Mouse (Mus musculus): Measurements from ENCODE around the gene Oog4.
"Not testable (repeated sequence)": the region's sequence is repeated elsewhere in the genome, so short reads cannot be mapped to it uniquely, and the experiment has no call there.

Oog4 gene

GRCm38 (mm10) chr4:143450224-143450623 lies at the start of gene Oog4:
Oog4 (minus strand) TSS chr4:143450324.
- DNase-seq (ENCODE audit: low spot score): no peak

- not testable (repeated sequence) for DNase-seq (ENCODE audit: low spot score)
Observed at GRCm38 (mm10) chr4:143426770-143427169, 23.4 kb downstream of the Oog4 start.

DNA sequence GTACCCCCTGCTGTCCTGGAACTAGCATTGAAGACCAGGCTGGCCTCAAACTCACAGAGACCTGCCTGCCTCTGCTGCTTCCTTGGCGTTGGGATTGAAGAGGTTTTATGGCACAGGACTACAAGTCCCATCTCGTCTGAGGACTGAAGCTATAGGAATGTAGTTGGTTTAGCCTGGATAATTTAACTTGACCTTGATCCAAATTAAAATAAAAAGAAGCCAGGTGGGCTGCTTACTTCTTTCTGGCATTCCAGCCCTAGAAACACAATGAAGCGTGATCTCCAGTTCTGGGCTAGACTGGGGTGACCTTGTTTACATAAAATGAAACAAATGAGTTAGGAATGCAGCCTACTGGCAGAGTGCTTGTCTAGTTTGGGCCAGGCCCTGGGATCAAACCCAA lies 36.0 kb downstream of the Oog4 start:
- no peak for DNase-seq (ENCODE audit: low spot score)

- no peak for DNase-seq (ENCODE audit: low spot score)
Observed at GRCm38 (mm10) chr4:143413621-143414020, 36.5 kb downstream of the Oog4 start.

- peak; percentile 82 for DNase-seq (ENCODE audit: low spot score)
Observed at GRCm38 (mm10) chr4:143412219-143413092, 37.7 kb downstream of the Oog4 start, which contains the start of gene Pramef8. Pramef8 (plus strand) TSS chr4:143412426.

DNA sequence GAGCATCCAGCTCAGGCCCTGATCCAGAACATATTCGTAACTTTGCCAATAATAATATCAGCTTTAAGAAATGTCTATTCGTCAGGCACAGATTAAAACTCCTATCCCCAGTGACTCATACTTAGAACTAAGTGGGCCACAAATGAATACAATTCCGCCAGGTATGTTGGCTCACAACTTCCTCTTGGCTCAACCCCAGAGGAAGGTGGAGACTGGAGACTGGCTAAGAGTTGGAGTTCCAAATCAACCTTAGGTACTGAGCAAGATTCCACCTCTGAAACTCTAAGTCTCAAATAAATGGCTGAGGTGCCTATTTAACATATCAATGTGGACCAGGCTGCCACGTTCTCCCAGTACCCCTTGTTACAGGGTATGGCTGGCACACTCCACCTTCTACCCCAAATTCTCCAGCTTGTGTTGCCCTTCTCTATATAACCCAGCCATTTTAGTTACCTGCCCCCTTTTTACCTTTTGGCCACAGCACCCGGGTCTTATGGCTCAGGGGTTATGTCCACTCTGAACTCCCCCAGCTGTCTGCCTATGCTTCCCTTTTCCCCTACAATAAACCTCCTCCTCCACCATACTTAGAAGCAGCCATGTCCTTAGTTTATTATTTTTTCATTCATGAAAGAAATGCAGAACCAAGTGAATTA lies 38.4 kb downstream of the Oog4 start:
- DNase-seq (ENCODE audit: low spot score): no peak

DNA sequence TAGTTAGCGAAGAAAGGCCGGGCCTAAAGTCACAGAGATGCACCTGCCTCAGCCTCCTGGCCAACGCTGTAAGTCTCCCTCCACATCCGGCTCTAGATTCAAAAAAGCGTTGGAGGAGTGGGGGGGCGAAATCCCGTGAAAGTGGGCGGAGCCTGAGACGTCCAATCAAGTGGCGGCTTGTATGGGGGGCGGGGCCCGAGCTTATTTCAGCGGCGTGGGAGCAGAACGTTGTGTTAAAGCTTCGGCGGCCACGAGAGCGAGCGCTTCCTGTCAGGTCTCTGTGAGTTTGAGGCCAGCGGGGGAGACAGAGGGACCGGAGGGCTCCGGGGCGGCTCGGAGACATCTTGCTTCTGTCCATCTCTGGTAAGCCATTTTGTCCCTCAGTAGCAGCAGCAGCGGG lies 55.9 kb downstream of the Oog4 start, which contains the start of gene Pramel1:
TSS of gene Pramel1 (plus strand) at position 248 of the 400 bp plus-strand sequence.
- no peak for DNase-seq (ENCODE audit: low spot score)

GRCm38 (mm10) chr4:143388955-143389702 lies 61.0 kb downstream of the Oog4 start:
- DNase-seq (ENCODE audit: low spot score): no peak
